Mouse (Mus musculus) lung, postnatal 0 days (tissue): ENCODE data around the gene N4bp2l2.

ENCODE experiments used
- CTCF ChIP-seq: IDR thresholded peaks from 2 replicates; pipeline ENCODE4 v1.5.1; 2016; ENCODE audit warnings: antibody characterized with exemption, mild to moderate bottlenecking
- EP300 ChIP-seq: IDR thresholded peaks from 2 replicates; pipeline ENCODE4 v1.6.1; 2016; ENCODE audit warnings: antibody characterized with exemption, mild to moderate bottlenecking, control low read depth

DNA sequence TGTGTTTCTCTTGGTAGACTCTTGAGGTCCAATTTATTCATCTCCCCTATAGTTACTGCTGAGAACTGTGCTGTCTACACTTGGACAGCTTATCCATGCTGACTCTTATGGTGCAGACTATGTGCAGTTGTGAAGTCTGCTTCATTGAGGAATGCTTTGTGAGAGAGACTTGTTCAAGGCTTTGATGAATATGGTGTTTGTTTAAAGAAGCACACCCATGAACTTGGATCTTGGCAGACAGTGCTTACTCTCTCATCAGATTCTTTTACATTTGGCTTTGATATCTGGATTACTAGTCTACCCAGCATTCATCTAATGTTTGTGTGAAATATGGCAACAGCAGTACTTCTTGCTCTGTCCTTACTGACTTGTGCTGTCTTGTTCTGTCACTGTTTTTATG is 47.4 kb upstream of the N4bp2l2 start:
- no peak for TF ChIP-seq CTCF
- TF ChIP-seq EP300, result no peak
